Mouse (Mus musculus) neural tube, embryonic 10.5 days (tissue): ENCODE measurements around the gene Dscaml1.
"Not testable (repeated sequence)": the region's sequence is repeated elsewhere in the genome, so short reads cannot be mapped to it uniquely, and the experiment has no call there.

ENCODE experiments used
- DNase-seq: peaks from one replicate; pipeline ENCODE4 v3.0.0-alpha.2; 2017; ENCODE audit warnings: low spot score; ENCODE audit errors: extremely low spot score

Gene Dscaml1

GRCm38 (mm10) chr9:45767155-45767554 is 340.7 kb downstream of the Dscaml1 start:
- no peak for DNase-seq

DNA sequence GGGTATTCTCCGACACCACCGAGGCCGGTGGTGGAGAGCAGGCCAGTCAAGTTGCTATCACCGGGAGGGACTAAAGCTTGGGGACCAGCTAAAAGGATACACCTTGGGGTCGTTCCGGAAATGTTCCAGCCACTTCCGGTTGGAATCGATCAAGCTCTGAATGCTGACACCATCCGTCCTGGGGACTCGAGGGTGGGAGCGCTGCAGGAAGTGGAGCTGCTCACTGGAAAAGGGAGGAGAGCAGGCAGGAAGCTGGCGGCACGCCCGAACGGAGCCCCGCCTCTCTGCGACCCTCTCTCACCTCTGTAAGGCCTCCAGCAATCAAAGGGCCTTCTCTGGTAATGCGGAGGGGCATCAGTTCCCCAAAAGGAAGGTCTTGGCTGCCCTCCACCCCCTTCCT is 342.0 kb downstream of the Dscaml1 start:
- no peak for DNase-seq

GRCm38 (mm10) chr9:45769596-45769995 is 343.2 kb downstream of the Dscaml1 start:
- DNase-seq = no peak

GRCm38 (mm10) chr9:45774088-45774487 is 347.7 kb downstream of the Dscaml1 start:
- DNase-seq = no peak

- DNase-seq = not testable (repeated sequence)
Observed at GRCm38 (mm10) chr9:45776176-45776575, 349.7 kb downstream of the Dscaml1 start.

DNA sequence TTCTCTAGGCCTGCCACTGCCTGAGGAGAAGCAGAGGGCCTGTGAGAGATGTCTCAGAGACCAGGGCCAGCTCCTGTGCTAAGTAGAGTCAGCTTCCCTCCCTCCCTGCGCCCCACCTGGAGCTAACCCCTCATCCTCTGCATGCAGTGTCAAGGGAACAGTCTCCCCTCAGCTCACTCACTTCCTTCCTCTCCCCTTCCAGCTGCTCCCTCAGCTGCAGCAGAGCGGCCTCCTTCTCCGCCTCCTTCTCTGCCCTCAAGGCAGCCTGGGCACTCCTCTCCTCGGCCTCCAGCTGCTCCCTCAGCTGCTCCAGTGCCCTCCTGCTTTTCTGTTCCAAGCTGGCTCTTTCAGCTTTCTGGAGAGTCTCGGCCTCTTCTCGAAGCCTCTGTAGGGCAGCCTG is 352.8 kb downstream of the Dscaml1 start:
- DNase-seq = no peak

DNA sequence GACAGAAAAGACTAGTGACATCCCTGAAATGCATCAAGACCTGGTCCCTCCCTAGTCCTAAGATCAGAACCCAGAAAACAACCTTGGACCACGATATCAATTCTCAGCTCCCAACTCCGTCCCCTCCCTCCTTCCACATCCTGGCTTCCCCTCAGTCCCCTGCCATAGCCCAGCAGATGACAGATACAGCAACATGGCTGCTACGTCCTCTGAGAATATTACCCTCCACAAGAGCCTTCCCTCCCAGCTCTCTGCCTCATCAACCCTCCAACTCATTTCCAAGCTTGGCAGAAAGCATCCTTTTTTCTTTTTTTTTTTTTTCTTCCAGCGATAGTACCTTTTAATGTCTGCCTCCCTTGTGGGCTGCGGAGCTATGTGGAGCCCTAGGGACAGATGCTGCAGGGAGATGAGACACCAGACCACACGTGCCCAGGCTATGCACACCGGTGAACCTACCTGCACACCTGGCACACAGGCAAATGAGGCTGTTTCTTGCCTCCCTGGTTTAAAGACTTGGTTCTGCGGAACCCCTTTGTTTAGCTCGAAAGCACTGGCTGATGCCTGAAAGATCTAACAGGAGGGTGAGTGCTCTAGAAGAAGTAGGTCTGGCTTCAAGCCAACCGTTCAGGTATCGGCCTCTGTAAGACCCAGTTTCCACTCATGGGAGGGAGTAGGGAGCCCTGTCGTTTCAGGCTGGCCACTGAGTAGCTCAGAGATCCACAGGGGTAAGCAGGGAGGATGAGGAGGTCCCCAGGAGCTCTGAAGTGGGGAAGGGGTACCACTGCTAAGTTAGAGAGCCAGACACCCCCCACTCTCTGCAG is 357.0 kb downstream of the Dscaml1 start:
- DNase-seq = no peak

DNA sequence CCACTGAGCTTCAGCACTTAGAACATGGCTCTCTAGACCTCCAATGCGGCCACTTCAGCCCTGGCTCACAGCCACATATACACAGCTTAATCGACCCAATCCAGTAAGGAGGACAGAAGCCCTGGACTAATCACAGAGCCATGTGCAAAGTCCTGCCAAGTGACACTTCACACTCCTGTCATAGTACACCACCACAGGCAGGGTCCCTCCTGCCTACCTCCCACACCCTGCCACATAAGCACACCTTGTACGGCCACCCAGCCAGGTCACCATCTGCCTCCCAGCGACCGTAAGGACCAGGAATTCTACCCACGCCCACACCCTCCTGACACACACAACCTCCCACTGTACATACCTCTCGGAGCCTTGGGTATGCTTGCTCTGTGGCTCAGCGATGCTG is 360.6 kb downstream of the Dscaml1 start:
- no peak for DNase-seq

GRCm38 (mm10) chr9:45787547-45787946 is 361.1 kb downstream of the Dscaml1 start:
- DNase-seq = no peak

- DNase-seq = no peak
Observed at GRCm38 (mm10) chr9:45788405-45788804, 362.0 kb downstream of the Dscaml1 start.

- no peak for DNase-seq
Observed at GRCm38 (mm10) chr9:45791456-45792142, 365.2 kb downstream of the Dscaml1 start.

- no peak for DNase-seq
Observed at GRCm38 (mm10) chr9:45792235-45792634, 365.8 kb downstream of the Dscaml1 start.

GRCm38 (mm10) chr9:45793697-45794096 is 367.3 kb downstream of the Dscaml1 start:
- DNase-seq = no peak

DNA sequence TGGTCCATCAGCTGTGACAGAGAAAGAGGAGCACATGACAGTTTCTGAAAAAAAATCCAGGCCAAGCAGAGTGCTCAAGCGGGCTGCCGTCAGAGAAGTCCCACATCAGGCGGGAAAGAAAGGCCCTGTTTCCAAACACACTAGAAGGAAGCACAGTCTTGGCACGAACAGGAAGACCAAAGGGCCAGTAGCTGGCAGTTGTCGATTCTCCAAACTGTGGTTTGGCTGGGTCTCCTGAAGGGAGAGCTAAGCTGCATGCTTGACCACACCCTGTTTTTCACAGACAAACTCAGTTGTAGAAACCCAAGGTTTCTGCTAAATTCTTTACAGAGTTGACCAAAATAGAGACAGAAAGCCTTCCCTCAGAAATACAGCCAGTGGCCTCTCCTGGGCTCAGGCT is 369.3 kb downstream of the Dscaml1 start:
- DNase-seq = no peak

DNA sequence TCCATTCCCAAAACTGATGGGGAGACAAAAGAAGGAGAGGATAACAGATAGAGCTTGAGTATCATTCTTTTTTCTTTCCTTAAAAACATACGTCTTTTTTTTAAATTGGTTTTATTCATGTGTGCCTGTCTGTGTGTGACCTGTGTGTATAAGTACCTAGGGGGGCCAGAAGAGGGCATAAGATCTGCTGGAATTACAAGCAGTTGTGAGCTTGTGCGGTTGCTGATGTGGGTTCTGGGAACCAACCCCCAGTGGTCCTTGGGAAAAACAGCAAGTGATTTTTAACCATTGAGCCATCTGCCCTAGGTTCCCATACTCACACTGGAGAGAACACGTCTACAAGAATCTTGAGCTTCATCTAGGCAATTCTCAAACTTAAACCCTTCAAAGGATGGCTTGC is 370.8 kb downstream of the Dscaml1 start:
- DNase-seq = no peak

DNA sequence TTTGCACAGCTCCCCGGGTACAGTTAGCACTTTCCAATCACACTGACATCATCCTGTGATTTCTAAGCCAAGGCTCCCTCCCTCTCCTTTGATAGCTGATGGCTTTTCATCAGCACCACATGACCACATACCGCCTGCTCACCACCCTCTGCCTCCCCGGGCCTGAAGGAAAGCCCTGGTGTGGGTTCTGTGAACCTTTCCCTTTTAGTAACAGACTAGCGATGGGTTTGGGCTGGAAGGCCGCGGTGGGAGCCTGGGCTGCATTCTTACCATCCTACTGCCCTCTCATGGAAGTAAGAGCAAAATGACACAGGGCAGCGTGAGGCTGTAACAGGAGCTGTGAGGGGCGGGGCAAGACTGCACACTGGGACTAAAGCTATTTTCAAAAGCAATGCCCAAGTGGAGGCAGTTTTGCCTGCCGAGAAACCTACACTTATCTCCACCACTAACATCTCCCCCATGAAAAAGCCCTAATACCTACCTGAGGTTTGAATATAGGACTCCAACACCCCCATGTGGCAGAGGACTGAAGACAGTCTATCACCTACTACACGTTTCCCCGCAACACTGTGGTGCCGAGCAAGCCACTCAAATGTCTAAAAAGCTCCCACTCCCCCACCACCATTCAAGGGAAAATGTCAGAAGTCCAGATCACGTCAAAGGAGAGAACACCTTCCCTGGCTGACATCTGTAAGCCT is 372.2 kb downstream of the Dscaml1 start:
- DNase-seq = peak; percentile 55

DNA sequence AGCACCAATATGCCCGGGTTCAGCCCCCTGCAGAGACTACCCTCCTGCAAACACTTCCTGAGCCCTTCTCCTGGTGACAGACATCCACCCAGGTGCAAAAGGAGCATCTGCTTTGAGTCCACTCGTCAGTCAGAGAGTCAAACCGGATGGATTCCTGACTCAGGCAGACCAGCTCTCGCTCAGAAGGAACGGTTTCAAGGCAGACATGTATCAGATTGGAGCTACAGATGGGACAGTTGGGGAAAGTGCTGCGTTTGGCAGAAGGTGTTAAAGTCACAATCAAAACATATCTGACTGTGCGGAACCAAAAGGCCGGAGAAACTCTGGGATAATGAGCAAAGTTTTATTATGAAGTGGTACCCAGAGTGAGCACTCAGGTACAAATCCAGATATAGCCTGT is 373.0 kb downstream of the Dscaml1 start:
- DNase-seq = no peak
